Mouse (Mus musculus) MEL (cell line): ENCODE measurements around the gene Satb1. TPM values are rescaled to one million over a fixed set of nuclear protein-coding genes. Genes with fewer than 3 reads are reported as not detected.

Experiments
- DNase-seq: peaks from one replicate; pipeline ENCODE4 v3.0.0; 2011; ENCODE audit warnings: low read depth, low spot score
- H3K27ac ChIP-seq: 2 replicates; pipeline ENCODE4 v1.5.1; 2012; ENCODE audit warnings: low read depth, mild to moderate bottlenecking, control low read depth, low read length, moderate library complexity; ENCODE audit not compliant: control insufficient read depth
- H3K27me3 ChIP-seq, 2 experiments: fragments of 150-350 bp in 1 of 2; sonication (generic) in 1 of 2; 2 replicates each; pipeline ENCODE4 v1.6.1; 2012; ENCODE audit warnings: low read length in 2 of 2, mild to moderate bottlenecking in 2 of 2, improper control_type of control experiment in 1 of 2, moderate library complexity in 1 of 2; ENCODE audit not compliant: insufficient read depth in 2 of 2, control insufficient read depth in 1 of 2
- H3K36me3 ChIP-seq, 2 experiments: 2 replicates each; pipeline ENCODE4 v1.6.1; 2012 to 2014; ENCODE audit warnings: low read length in 2 of 2, improper control_type of control experiment in 1 of 2, inconsistent platforms in 1 of 2, mild to moderate bottlenecking in 1 of 2; ENCODE audit not compliant: insufficient read depth in 2 of 2, control insufficient read depth in 1 of 2
- H3K4me1 ChIP-seq, 2 experiments: fragments of 150-350 bp in 1 of 2; sonication (generic) in 1 of 2; 2 replicates each; pipeline ENCODE4 v1.6.1; 2012; ENCODE audit warnings: low read length in 2 of 2, improper control_type of control experiment in 1 of 2, mild to moderate bottlenecking in 1 of 2; ENCODE audit not compliant: insufficient read depth in 2 of 2, control insufficient read depth in 1 of 2
- H3K4me3 ChIP-seq, 2 experiments: fragments of 150-350 bp in 1 of 2; sonication (generic) in 1 of 2; 2 replicates each; pipeline ENCODE4 v1.5.1; 2012; ENCODE audit warnings: low read depth in 2 of 2, low read length in 2 of 2, mild to moderate bottlenecking in 2 of 2, moderate library complexity in 2 of 2, control low read depth in 1 of 2, improper control_type of control experiment in 1 of 2; ENCODE audit not compliant: control insufficient read depth in 1 of 2, insufficient read depth in 1 of 2
- H3K79me2 ChIP-seq: 2 replicates; pipeline ENCODE4 v1.6.1; 2012; ENCODE audit warnings: mild to moderate bottlenecking, low read length, moderate library complexity; ENCODE audit not compliant: control insufficient read depth, poor library complexity, insufficient read depth
- H3K9ac ChIP-seq: 2 replicates; pipeline ENCODE4 v1.6.1; 2012; ENCODE audit warnings: low read depth, mild to moderate bottlenecking, control low read depth, low read length, moderate library complexity; ENCODE audit not compliant: control insufficient read depth, poor library complexity, severe bottlenecking
- H3K9me3 ChIP-seq: fragments of 150-350 bp; sonication (generic); replicated peaks from 2 replicates; pipeline ENCODE4 v1.6.1; 2012; ENCODE audit warnings: mild to moderate bottlenecking, low read length, improper control_type of control experiment, moderate library complexity; ENCODE audit not compliant: insufficient read depth
- BHLHE40 ChIP-seq: IDR thresholded peaks from 2 replicates; pipeline ENCODE4 v1.6.1; 2012; ENCODE audit warnings: low read depth, mild to moderate bottlenecking, inconsistent platforms, low read length, improper control_type of control experiment, borderline replicate concordance
- CHD2 ChIP-seq: IDR thresholded peaks from 2 replicates; pipeline ENCODE4 v1.6.1; 2011; ENCODE audit warnings: low read length, improper control_type of control experiment
- CTCF ChIP-seq, 3 experiments: IDR thresholded peaks in 2 of 3; conservative IDR thresholded peaks in 1 of 3; 2 replicates each; pipeline ENCODE4 v1.5.1; 2011 to 2012; ENCODE audit warnings: low read length in 3 of 3, low read depth in 2 of 3, mild to moderate bottlenecking in 2 of 3, improper control_type of control experiment in 1 of 3, inconsistent platforms in 1 of 3, mixed read lengths in 1 of 3, moderate library complexity in 1 of 3; ENCODE audit not compliant: control insufficient read depth in 1 of 3, insufficient read depth in 1 of 3, poor library complexity in 1 of 3, severe bottlenecking in 1 of 3
- ELF1 ChIP-seq: IDR thresholded peaks from 2 replicates; pipeline ENCODE4 v1.6.1; 2014; ENCODE audit warnings: low read depth, mild to moderate bottlenecking, inconsistent platforms, low read length, improper control_type of control experiment, moderate library complexity
- EP300 ChIP-seq, 2 experiments: IDR thresholded peaks; 2 replicates each; pipeline ENCODE4 v1.6.1; 2011; ENCODE audit warnings: improper control_type of control experiment in 2 of 2, low read length in 2 of 2, low read depth in 1 of 2, mild to moderate bottlenecking in 1 of 2
- GABPA ChIP-seq: IDR thresholded peaks from 2 replicates; pipeline ENCODE4 v1.6.1; 2012; ENCODE audit warnings: low read depth, mild to moderate bottlenecking, inconsistent platforms, low read length, improper control_type of control experiment, moderate library complexity
- GATA1 ChIP-seq: IDR thresholded peaks from 2 replicates; pipeline ENCODE4 v1.6.1; 2011; ENCODE audit warnings: low read depth, low read length, improper control_type of control experiment
- HCFC1 ChIP-seq: IDR thresholded peaks from 2 replicates; pipeline ENCODE4 v1.6.1; 2012; ENCODE audit warnings: low read depth, mild to moderate bottlenecking, inconsistent platforms, low read length, improper control_type of control experiment, moderate library complexity
- JUND ChIP-seq: IDR thresholded peaks from 2 replicates; pipeline ENCODE4 v1.6.1; 2011; ENCODE audit warnings: low read depth, mild to moderate bottlenecking, improper control_type of control experiment, low read length
- MEF2A ChIP-seq: IDR thresholded peaks from 2 replicates; pipeline ENCODE4 v1.6.1; 2014; ENCODE audit warnings: low read depth, mild to moderate bottlenecking, inconsistent platforms, low read length, improper control_type of control experiment; ENCODE audit not compliant: poor library complexity, insufficient replicate concordance, severe bottlenecking; ENCODE audit errors: extremely low read depth
- MXI1 ChIP-seq: IDR thresholded peaks from 2 replicates; pipeline ENCODE4 v1.6.1; 2011; ENCODE audit warnings: mild to moderate bottlenecking, low read depth, low read length, improper control_type of control experiment
- MYB ChIP-seq: IDR thresholded peaks from 2 replicates; pipeline ENCODE4 v1.6.1; 2011; ENCODE audit warnings: mild to moderate bottlenecking, low read depth, low read length, improper control_type of control experiment
- MYC ChIP-seq: IDR thresholded peaks from 2 replicates; pipeline ENCODE4 v1.6.1; 2011; ENCODE audit warnings: low read depth, mild to moderate bottlenecking, low read length, improper control_type of control experiment, moderate library complexity
- NELFE ChIP-seq: IDR thresholded peaks from 2 replicates; pipeline ENCODE4 v1.6.1; 2011; ENCODE audit warnings: low read depth, low read length, improper control_type of control experiment
- POLR2A ChIP-seq, 2 experiments: IDR thresholded peaks; 2 replicates each; pipeline ENCODE4 v1.6.1; 2011 to 2012; ENCODE audit warnings: low read length in 2 of 2, mild to moderate bottlenecking in 2 of 2, control low read depth in 1 of 2, improper control_type of control experiment in 1 of 2, low read depth in 1 of 2, moderate library complexity in 1 of 2; ENCODE audit not compliant: control insufficient read depth in 1 of 2, insufficient read depth in 1 of 2, poor library complexity in 1 of 2
- SIN3A ChIP-seq: IDR thresholded peaks from 2 replicates; pipeline ENCODE4 v1.6.1; 2012; ENCODE audit warnings: low read length, improper control_type of control experiment, inconsistent platforms
- TAL1 ChIP-seq: IDR thresholded peaks from 2 replicates; pipeline ENCODE4 v1.6.1; 2012; ENCODE audit warnings: mild to moderate bottlenecking, inconsistent platforms, low read length, moderate library complexity, mixed read lengths
- TCF12 ChIP-seq: IDR thresholded peaks from 2 replicates; pipeline ENCODE4 v1.6.1; 2014; ENCODE audit warnings: low read depth, mild to moderate bottlenecking, inconsistent platforms, low read length, improper control_type of control experiment, moderate library complexity
- USF1 ChIP-seq: IDR thresholded peaks from 2 replicates; pipeline ENCODE4 v1.6.1; 2014; ENCODE audit warnings: low read depth, mild to moderate bottlenecking, inconsistent platforms, low read length, improper control_type of control experiment, moderate library complexity
- ZC3H11A ChIP-seq: IDR thresholded peaks from 2 replicates; pipeline ENCODE4 v1.6.1; 2012; ENCODE audit warnings: low read depth, mild to moderate bottlenecking, inconsistent platforms, low read length, improper control_type of control experiment
- ZMIZ1 ChIP-seq: IDR thresholded peaks from 2 replicates; pipeline ENCODE4 v1.6.1; 2012; ENCODE audit warnings: low read depth, mild to moderate bottlenecking, inconsistent platforms, low read length, improper control_type of control experiment, moderate library complexity
- polyA plus RNA-seq, 2 experiments: library from polyadenylated mRNA; stranded (reverse) in 1 of 2; unstranded in 1 of 2; fragments of >175 nt in 1 of 2; fragments of >200 nt in 1 of 2; gene quantifications; 2 replicates each; pipeline versions ENCODE4 v1.2.1 to v1.2.4; 2012; ENCODE audit warnings: low replicate concordance in 2 of 2, low read depth in 1 of 2; ENCODE audit not compliant: insufficient read length in 2 of 2, insufficient read depth in 1 of 2, missing spikeins in 1 of 2
- total RNA-seq: library from RNA; depleted of rRNA; stranded (reverse); fragments of 300-350 nt; gene quantifications from 2 replicates; pipeline ENCODE4 v1.2.3, GENCODE M21; 2012

Satb1 gene
- total and polyA plus RNA-seq, 3 experiments: 0.08 TPM; not detected in 2

- H3K9ac ChIP-seq: no peak overlapping the region
- H3K36me3 ChIP-seq: peaks cover 0 to 9% of the 10 kb centered on the region in 2 experiments; a peak in 2 of 4 replicates
- no peaks in the 10 kb centered on the region for H3K79me2 ChIP-seq
- no peaks in the 10 kb centered on the region for H3K27me3 ChIP-seq
- no peak overlapping the region for H3K4me3 ChIP-seq
- no peak overlapping the region for H3K27ac ChIP-seq
- peaks cover 0 to 18% of the 10 kb centered on the region in 2 experiments; a peak in 3 of 4 replicates for H3K4me1 ChIP-seq
- DNase-seq: no peak
- H3K9me3 ChIP-seq: no peaks in the 10 kb centered on the region
- no peak for TF ChIP-seq MYB
- no peak for TF ChIP-seq JUND
- TF ChIP-seq TCF12: no peak
- TF ChIP-seq ZMIZ1: no peak
- no peak for TF ChIP-seq ELF1
Measured at GRCm38 (mm10) chr17:51855261-51855660, 22.2 kb upstream of the Satb1 start.

DNA sequence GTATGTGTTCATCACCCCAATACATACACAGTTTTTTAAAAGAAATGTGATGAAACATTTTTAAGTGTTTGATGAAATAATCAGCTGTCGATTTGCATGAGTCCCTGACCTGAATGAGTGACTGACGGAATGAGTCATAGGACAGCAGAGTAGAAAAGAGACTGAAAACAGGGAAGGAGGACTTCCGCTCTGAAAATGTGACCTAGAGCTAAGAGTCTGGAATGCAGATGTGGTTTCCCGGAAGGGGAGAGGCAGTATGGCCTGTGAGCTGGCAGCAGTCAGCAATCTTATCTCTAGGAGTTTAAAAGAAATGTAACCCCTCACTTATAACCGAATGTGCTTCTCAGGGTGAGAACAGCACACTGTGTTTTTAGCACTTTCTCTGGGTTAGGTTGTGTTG is 20.9 kb upstream of the Satb1 start:
- Histone ChIP-seq H3K27me3 (no peaks in the 10 kb centered on the region), H3K9me3 (no peaks in the 10 kb centered on the region), H3K27ac (no peak overlapping the region), H3K79me2 (no peaks in the 10 kb centered on the region), H3K4me1 (peaks cover 0 to 14% of the 10 kb centered on the region in 2 experiments; a peak in 3 of 4 replicates), H3K4me3 (no peak overlapping the region), H3K36me3 (peaks cover 0 to 9% of the 10 kb centered on the region in 2 experiments; a peak in 2 of 4 replicates), H3K9ac (no peak overlapping the region)
- TF ChIP-seq POLR2A (IDR thresholded peaks at IDR 0.05; ENCODE audit: control insufficient read depth in 1 of 2, insufficient read depth in 1 of 2, low read depth in 1 of 2, low read length in 2 of 2, poor library complexity in 1 of 2) (no peak), EP300 (IDR thresholded peaks at IDR 0.05; ENCODE audit: low read depth in 1 of 2, low read length in 2 of 2) (no peak), NELFE (no peak), ZC3H11A (no peak), MXI1 (no peak), MYB (no peak), GABPA (no peak), TAL1 (no peak), CHD2 (no peak), ELF1 (no peak), HCFC1 (no peak), MYC (no peak), MEF2A (no peak), CTCF (IDR thresholded peaks at IDR 0.05 in 2 of 3, conservative IDR thresholded peaks at IDR 0.05 in 1 of 3; ENCODE audit: control insufficient read depth in 1 of 3, insufficient read depth in 1 of 3, low read depth in 2 of 3, low read length in 3 of 3, poor library complexity in 1 of 3, severe bottlenecking in 1 of 3) (no peak), SIN3A (no peak), GATA1 (no peak), BHLHE40 (no peak), TCF12 (no peak), USF1 (no peak)
- no peak for DNase-seq
